Comparison of ENCODE assay signal across 8 mouse cellular contexts in genomic region chr4:116824541-116825004, GRCm38 (mm10). TPM values are rescaled to one million over a fixed set of nuclear protein-coding genes. Genes with fewer than 3 reads are reported as not detected.
DNase-seq lines count a peak whose midpoint lies in the region; ATAC-seq and TF ChIP-seq lines count a peak whose summit lies in the region.

No protein-coding gene starts in this region.

- peak overlapping the region; percentile 70 for H3K4me2 ChIP-seq in hindbrain, postnatal 0 days (ENCODE audit: low read depth, low read length)

- no peaks in the 10 kb centered on the region for H3K9me3 ChIP-seq in hindbrain, postnatal 0 days (ENCODE audit: low read length)
- no peaks in the 10 kb centered on the region for H3K9me3 ChIP-seq in megakaryocyte, embryonic 14.5 days

- H3K4me3 ChIP-seq in hindbrain, postnatal 0 days (ENCODE audit: low read length) = peak overlapping the region; percentile 51
- H3K4me3 ChIP-seq in megakaryocyte, embryonic 14.5 days (replicated peaks) = peak overlapping the region; percentile 94

- H3K4me1 ChIP-seq in hindbrain, postnatal 0 days (ENCODE audit: insufficient read depth, low read length) = peaks cover 15% of the 10 kb centered on the region; the same call in 1 of the 2 replicates
- peaks cover 56% of the 10 kb centered on the region for H3K4me1 ChIP-seq in megakaryocyte, embryonic 14.5 days

- no peak for TF ChIP-seq CTCF in hindbrain, postnatal 0 days (IDR thresholded peaks at IDR 0.05; ENCODE audit: low read depth)

- H3K27me3 ChIP-seq in hindbrain, postnatal 0 days (ENCODE audit: insufficient read depth, low read length) = no peaks in the 10 kb centered on the region
- peaks cover 14% of the 10 kb centered on the region for H3K27me3 ChIP-seq in megakaryocyte, embryonic 14.5 days (replicated peaks)

- peak overlapping the region; percentile 61 for H3K9ac ChIP-seq in hindbrain, postnatal 0 days (replicated peaks; ENCODE audit: low read length)

- intact Hi-C loops in left cerebral cortex, postnatal 14 days (cut with DNase I) = loop anchor here (5.0 kb wide), 1 partner anchor 53 kb away; the partner anchor contains the start of gene Zswim5

- no peaks in the 10 kb centered on the region for H3K36me3 ChIP-seq in hindbrain, postnatal 0 days (ENCODE audit: insufficient read depth, low read length)
- no peaks in the 10 kb centered on the region for H3K36me3 ChIP-seq in megakaryocyte, embryonic 14.5 days (replicated peaks; ENCODE audit: low read length)

- ATAC-seq in hindbrain, postnatal 0 days = peak; percentile 78

- peak overlapping the region; percentile 80 for H3K27ac ChIP-seq in hindbrain, postnatal 0 days

- peak; percentile 36 for DNase-seq in adipocyte (ENCODE audit: low spot score)
- peak; percentile 40 to 52 for DNase-seq in cerebellum, postnatal 4 days (ENCODE audit: low spot score in 2 of 2)
- DNase-seq in gastrocnemius, adult 8-10 months (ENCODE audit: low spot score in 2 of 2) = peak; percentile 40 to 62
- DNase-seq in hindbrain, postnatal 0 days (ENCODE audit: low spot score) = peak; percentile 84
- DNase-seq in left cerebral cortex, postnatal 14 days (ENCODE audit: low spot score in 2 of 2) = peak; percentile 46 to 74
- DNase-seq in right cerebral cortex, postnatal 10 days (ENCODE audit: low spot score in 2 of 2) = peak; percentile 83
- DNase-seq in urinary bladder, postnatal 36 days (ENCODE audit: low spot score in 2 of 2) = peak; percentile 55 to 74

- under 1% methylated on average over 29 of the region's 29 CpGs for WGBS in hindbrain, postnatal 0 days

RNA-seq across cellular contexts. Expression of gene Hpdl, which starts 3.1 kb away (rescaled TPM):
- 1 to 10 TPM in 3 of 4 experiments, under 1 TPM in 1; 0.78 to 1.8 (median 1.3) TPM for total RNA-seq in gastrocnemius, adult 8-10 months (2022)
- total RNA-seq in hindbrain, postnatal 0 days (2014; rRNA removed) = 4.1 and 4.9 TPM in 2 replicates
- polyA plus RNA-seq in hindbrain, postnatal 0 days (2015; fragmentation: Nextera tagmentation; extraction: Ambion mirVana) = 1.6 and 2.0 TPM in 2 replicates
- under 1 TPM; 0.44 to 0.72 TPM for total RNA-seq in left cerebral cortex, postnatal 14 days (2021)
- 0.54 and 0.94 TPM in 2 replicates for polyA plus RNA-seq in megakaryocyte, embryonic 14.5 days (2012; ENCODE audit: insufficient read depth, low replicate concordance)

RNA-seq across cellular contexts. Expression of gene Mutyh, which starts 17.1 kb away (rescaled TPM):
- total RNA-seq in gastrocnemius, adult 8-10 months (2022) = 1 to 10 TPM in 1 of 4 experiments, under 1 TPM in 3; 0.58 to 1.1 (median 0.87) TPM
- total RNA-seq in hindbrain, postnatal 0 days (2014; rRNA removed) = 4.8 and 12.5 TPM in 2 replicates
- polyA plus RNA-seq in hindbrain, postnatal 0 days (2015; fragmentation: Nextera tagmentation; extraction: Ambion mirVana) = 5.6 and 6.6 TPM in 2 replicates
- 1 to 10 TPM; 1.5 to 3.2 TPM for total RNA-seq in left cerebral cortex, postnatal 14 days (2021)
- polyA plus RNA-seq in megakaryocyte, embryonic 14.5 days (2012; ENCODE audit: insufficient read depth, low replicate concordance) = 1.6 and 4.5 TPM in 2 replicates

RNA-seq across cellular contexts. Expression of gene Toe1, which starts 17.1 kb away (rescaled TPM):
- total RNA-seq in gastrocnemius, adult 8-10 months (2022) = 1 to 10 TPM; 4.1 to 6.1 (median 4.5) TPM
- total RNA-seq in hindbrain, postnatal 0 days (2014; rRNA removed) = 40.0 and 43.2 TPM in 2 replicates
- polyA plus RNA-seq in hindbrain, postnatal 0 days (2015; fragmentation: Nextera tagmentation; extraction: Ambion mirVana) = 21.4 and 22.7 TPM in 2 replicates
- 10 to 100 TPM; 12.1 to 12.7 TPM for total RNA-seq in left cerebral cortex, postnatal 14 days (2021)
- polyA plus RNA-seq in megakaryocyte, embryonic 14.5 days (2012; ENCODE audit: insufficient read depth, low replicate concordance) = 1.3 TPM in 1 of 2 replicates, not detected in the other

RNA-seq across cellular contexts. Expression of gene Zswim5, which starts 52.6 kb away (rescaled TPM):
- under 1 TPM; 0.05 to 0.17 (median 0.07) TPM for total RNA-seq in gastrocnemius, adult 8-10 months (2022)
- total RNA-seq in hindbrain, postnatal 0 days (2014; rRNA removed) = 21.3 and 25.8 TPM in 2 replicates
- 2.3 and 2.4 TPM in 2 replicates for polyA plus RNA-seq in hindbrain, postnatal 0 days (2015; fragmentation: Nextera tagmentation; extraction: Ambion mirVana)
- total RNA-seq in left cerebral cortex, postnatal 14 days (2021) = 1 to 10 TPM; 7.2 to 9.0 TPM
- polyA plus RNA-seq in megakaryocyte, embryonic 14.5 days (2012; ENCODE audit: insufficient read depth, low replicate concordance) = 0.29 and 0.63 TPM in 2 replicates

Comparison
In these comparisons a context has a peak if more than half of its experiments do, and no peak if none do; other contexts are left out.
1. Peak in every context shown above with its lines: DNase-seq, ATAC-seq, H3K4me3 ChIP-seq and H3K27ac ChIP-seq.